Mouse (Mus musculus) embryo, embryonic 10 days (tissue): ENCODE measurements at regions not wholly inside any gene's neighbourhood (a gene's known extent, or its start where the extent isn't known, plus 50 kb on each side); places are given as distances from the start of the nearest gene placed in this dataset.
A peak's percentile ranks its signal among the peaks of the same experiment; 100 is the strongest.

Source experiments
- DNase-seq: peaks from one replicate; pipeline ENCODE4 v3.0.0-alpha.2; 2015; ENCODE audit warnings: low spot score

GRCm38 (mm10) chr1:90288892-90289731 is 85.3 kb downstream of the Ackr3 start:
- DNase-seq, result peak; percentile 56

GRCm38 (mm10) chr1:90289732-90290215 is 86.0 kb downstream of the Ackr3 start:
- DNase-seq, result peak; percentile 47

GRCm38 (mm10) chr1:90290428-90291197 is 86.8 kb downstream of the Ackr3 start:
- peak; percentile 38 for DNase-seq

GRCm38 (mm10) chr1:90291256-90291655 is 87.5 kb downstream of the Ackr3 start:
- no peak for DNase-seq

- no peak for DNase-seq
Observed at GRCm38 (mm10) chr1:90297751-90298150, 94.0 kb downstream of the Ackr3 start.

GRCm38 (mm10) chr1:90300229-90300628 is 96.4 kb downstream of the Ackr3 start:
- DNase-seq, result no peak

- DNase-seq, result no peak
Observed at GRCm38 (mm10) chr1:90304331-90304730, 100.6 kb downstream of the Ackr3 start.

- no peak for DNase-seq
Observed at GRCm38 (mm10) chr1:90311016-90311415, 107.2 kb downstream of the Ackr3 start.

- no peak for DNase-seq
Observed at GRCm38 (mm10) chr1:90311649-90312442, 108.1 kb downstream of the Ackr3 start.

- DNase-seq, result no peak
Observed at GRCm38 (mm10) chr1:90313750-90314359, 110.1 kb downstream of the Ackr3 start.

GRCm38 (mm10) chr1:90317902-90318301 is 114.1 kb downstream of the Ackr3 start:
- DNase-seq, result no peak

- no peak for DNase-seq
Observed at GRCm38 (mm10) chr1:90318502-90318901, 114.7 kb downstream of the Ackr3 start.

GRCm38 (mm10) chr1:90320518-90320917 is 116.7 kb downstream of the Ackr3 start:
- no peak for DNase-seq

GRCm38 (mm10) chr1:90321501-90321900 is 117.7 kb downstream of the Ackr3 start:
- no peak for DNase-seq

- DNase-seq, result no peak
Observed at GRCm38 (mm10) chr1:90327237-90327636, 123.5 kb downstream of the Ackr3 start.

GRCm38 (mm10) chr1:90332531-90332930 is 128.8 kb downstream of the Ackr3 start:
- DNase-seq, result no peak

GRCm38 (mm10) chr1:90333676-90334430 is 130.1 kb downstream of the Ackr3 start:
- no peak for DNase-seq

- peak; percentile 74 for DNase-seq
Observed at GRCm38 (mm10) chr1:90335001-90335747, 131.4 kb downstream of the Ackr3 start.

GRCm38 (mm10) chr1:90337876-90338316 is 134.1 kb downstream of the Ackr3 start:
- DNase-seq, result peak; percentile 79

- DNase-seq, result no peak
Observed at GRCm38 (mm10) chr1:90342346-90342745, 138.6 kb downstream of the Ackr3 start.
